Mouse (Mus musculus): ENCODE measurements at regions not wholly inside any gene's neighbourhood (a gene's known extent, or its start where the extent isn't known, plus 50 kb on each side); places are given as distances from the start of the nearest gene placed in this dataset.

DNA sequence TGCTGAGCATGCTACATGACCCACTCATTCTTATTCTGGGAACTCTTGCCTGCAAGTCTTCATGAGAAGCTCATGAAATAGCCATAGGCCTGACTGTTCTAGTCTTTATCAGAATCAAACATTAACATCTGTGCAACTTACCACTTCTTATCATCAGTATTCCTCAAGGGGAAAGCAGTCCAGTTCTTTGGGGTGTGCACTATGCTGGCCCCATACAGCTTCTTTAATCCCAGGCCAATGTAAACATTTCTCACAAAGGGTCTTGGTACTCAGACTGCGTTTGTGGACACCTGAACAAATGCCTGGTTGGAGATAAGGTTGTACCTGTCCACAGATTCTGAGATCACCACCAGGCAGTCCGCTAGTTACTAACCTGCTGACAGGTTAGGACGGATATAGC is 51.3 kb downstream of the 3110018I06Rik start:
- no peak for DNase-seq

DNA sequence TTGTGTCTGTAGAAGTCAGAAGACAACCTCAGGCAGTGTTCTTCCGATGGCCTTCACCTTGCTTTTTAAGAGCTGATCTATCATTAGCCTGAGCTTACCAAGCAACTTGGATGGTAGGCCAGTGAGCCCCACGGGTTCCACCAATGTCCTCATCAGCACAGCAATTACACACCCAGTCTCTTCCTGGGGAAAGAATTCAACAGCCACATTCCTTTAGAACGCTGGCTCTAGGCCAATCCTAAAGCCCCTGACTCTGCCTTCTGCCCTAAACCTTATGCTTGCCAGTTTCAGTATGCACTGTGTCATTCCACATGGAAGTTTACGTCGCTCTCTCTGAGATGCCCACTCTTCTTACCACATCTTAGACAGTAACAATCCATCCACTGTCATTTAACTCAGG is 52.8 kb downstream of the 3110018I06Rik start:
- no peak for DNase-seq

DNA sequence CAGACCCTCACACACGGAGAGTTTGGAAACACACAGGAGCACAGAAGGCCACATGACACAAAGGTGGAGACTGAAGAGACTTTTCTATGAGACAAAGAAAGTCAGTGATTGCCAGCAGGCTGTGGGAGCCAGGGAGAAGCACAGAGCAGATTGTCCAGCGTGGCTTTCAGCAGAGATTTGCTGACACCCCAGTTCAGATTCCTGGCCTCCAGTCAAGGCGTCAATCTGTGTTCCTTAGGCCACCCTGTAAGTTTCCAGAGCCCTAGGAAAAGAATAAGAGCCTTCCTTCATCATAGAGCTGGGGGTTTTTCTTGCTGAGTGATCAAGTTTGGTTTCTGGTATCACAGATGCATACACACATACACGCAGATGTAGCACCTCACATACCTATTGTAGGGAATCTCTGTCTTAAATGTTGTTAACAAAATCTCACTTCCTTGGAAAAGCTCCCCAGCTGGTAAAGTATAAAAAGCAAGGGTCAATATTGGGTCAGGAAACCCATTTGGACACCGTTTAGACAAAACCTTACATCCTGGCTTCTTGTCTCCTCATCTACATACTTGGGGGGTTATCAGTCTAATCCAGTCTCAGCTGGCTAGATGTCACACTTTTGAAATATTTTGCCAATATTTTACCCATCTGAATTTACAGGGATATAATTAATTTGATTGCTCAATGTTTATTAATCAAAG is 58.9 kb downstream of the 3110018I06Rik start:
- peak; percentile 8 for DNase-seq

DNA sequence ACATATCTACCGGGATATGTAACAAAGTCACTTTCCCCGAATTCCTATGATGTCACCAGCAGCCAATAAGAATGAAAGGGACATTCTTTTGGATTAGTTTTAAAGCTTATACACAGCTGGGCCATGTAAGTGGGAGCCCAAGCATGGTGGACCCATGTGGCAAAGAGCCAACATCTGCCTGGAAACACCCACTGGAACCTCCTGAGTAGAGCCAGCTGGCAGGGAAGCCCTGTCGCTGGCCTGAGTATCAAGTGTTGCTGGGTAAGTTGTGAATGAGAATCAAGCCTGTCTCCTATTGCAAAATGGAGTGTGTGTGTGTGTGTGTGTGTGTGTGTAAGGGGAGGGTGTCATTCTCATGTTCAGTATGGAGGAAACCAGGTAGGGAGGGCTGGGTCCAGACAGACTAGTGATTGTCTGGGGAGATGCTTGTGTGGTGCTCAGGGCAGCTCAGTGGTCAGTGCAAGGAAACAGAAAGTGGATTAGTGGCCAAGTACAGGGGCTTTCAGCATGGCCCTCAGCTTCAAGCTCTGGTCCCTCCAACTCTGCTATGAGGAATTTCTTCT is 59.5 kb downstream of the 3110018I06Rik start:
- DNase-seq = peak; percentile 55

DNA sequence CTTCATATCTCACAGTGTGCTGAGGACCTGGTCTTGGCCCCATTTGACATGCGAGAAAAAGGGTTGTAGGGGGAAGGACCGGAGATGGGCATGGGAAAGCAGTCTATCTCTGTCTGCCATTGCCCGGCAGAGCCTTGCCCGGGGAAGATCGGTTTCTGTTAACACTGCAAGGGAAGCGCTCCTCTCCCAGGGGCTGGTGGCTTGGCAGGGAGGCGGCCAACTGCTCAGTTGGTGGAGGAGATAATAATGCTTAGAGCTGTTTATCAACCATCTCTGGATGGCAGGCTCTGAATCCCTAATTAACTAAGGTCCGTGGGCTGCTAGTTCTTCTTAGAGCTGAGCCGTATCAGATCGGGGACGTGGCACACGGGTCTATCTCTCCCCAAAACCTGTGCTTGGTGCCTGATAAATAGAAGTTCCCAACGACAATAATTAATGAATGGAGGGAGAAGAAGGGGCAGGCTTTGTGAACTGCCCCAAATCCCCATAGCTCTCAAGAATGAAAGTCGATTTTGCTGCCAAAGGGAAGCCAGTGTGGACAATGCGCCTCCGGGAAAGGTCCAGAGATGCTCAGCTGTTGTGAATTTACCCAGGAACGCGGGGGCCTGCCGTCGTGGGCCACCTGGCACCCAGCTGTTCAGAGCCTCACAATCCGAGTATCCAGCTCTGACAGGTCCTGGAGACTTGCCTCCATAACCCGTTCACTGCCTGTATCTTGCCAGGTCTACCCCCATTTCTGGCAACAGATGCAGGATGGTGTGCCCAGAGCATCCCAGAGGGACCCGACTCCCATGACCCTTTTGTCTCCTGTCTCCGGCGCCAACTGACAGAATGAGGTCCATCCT is 61.2 kb downstream of the 3110018I06Rik start:
- DNase-seq = peak; percentile 25

DNA sequence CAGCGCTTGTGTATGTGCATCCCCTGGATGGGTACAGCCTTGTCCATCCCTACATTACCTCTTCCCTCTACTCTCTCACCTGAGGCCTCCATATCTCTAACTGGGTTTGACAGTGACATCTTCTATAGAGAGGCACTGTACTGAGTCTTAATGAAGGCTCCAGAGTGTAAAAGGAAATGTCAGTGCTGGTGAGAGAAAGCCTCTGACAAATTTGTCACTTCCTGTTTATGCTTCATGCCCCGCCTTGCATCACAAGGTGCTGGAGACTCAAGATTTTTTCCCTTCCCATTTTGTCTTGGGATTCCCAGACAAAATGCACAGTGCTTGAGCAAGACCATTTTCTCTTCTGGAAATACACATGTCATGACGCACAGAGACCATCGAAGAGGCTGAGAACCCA is 70.8 kb downstream of the 3110018I06Rik start:
- DNase-seq = no peak

DNA sequence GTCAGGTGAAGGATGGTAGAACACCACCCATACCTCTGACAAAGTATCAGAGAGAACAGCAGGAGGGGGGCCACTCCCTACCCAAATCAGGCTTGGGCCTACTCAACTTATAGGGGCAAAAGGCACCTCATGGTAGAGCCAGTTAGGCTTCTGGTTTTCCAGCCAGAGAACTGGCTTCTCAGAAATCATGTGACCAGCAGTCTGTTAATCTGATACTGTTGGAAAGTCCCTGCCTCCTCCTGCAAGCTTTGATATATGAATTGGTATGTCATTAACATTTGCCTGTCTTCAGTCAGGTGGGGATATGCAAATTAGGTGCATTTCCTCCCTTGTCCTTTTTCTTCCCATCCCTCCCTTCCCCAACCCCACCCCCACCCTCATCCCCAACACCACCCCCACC is 71.7 kb downstream of the 3110018I06Rik start:
- DNase-seq = no peak

DNA sequence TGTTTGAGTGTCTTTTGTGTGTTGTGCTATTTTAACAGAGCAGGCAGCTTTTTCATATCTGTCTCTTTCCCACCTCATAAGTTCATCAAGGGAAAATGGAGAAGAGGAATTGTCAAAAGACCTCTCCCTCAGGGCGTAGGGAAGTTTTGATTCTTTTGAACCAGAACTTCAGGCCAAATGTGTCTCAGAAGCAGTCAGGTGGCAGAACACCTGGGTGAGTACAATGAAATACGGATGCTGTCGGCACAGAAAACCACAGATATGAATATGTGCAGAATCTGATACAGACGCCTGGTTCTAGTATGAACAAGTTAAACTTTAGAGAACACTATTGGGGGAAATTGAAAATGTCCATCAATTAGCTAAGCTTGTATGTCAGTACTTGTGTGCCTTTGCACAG is 84.2 kb downstream of the 3110018I06Rik start:
- DNase-seq = no peak

DNA sequence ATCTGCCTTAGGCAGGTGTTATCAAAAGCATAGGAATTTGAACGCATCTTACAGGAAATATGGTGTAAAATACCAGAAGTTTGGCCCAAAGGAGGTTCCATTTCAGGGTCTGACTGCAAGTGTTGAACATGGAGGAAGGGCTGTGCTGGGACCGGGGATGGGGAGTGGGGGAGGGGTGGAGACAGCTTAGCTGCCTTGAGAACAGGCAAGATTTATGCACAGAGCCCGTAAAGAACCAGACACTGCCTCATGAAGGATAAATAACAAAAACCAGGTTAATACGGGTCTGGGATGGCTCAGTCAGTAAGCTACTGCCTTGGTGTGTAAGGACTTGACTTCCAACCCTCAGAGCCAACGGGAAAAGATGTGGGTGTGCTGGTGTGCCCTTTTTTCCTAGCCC is 91.1 kb downstream of the 3110018I06Rik start:
- DNase-seq = no peak

DNA sequence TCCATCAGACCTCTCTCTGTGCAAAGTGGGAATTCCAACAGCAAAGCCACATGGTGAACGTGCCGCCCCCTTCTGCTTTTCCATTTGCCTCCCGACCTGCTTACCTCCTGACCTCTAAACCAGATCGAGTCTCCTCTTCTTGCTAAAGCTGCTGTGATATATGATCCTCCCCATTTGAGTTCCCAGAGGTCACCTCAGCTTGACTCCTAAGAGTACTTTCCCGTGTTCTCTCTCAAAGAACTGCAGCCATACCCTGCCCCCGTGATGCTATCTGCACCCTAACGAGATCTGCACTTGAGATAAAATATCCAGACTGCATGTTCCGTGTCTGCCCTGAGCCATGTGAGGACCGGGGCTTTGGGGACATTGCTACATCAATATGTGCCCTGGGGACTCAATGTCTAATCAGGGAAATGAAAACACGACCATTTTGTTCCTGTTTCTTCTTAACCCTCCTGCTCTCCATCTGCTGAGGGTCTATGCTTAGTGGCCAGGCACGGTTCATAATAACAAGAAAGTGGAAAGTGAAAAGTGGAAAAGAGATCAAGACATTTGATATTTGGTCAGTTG is 94.8 kb downstream of the 3110018I06Rik start:
- DNase-seq = no peak

DNA sequence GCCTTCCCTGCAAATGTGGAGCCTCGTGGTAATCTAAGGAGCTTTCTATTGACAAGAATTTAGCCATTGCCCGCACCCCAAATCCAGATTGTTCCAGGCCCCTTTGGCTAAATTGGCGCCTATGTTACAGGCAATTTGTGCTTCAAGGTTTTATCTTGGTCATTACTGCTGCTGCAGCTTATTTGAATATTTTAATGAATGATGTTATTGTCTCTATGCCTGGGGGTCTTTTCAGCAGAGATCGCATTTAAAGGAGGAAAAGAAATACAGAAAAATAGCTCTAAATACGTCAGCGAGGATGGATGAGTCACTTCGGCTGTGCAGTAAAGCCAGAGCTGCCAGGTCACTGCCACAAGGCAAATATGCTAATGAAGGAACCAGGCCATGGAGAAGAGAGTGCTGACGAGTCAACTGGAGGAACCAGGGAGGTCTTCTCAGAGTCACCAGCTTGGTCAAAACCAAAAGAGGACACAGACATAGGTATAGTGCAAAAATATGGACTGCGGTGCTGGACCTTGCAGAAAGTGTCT is 97.3 kb downstream of the 3110018I06Rik start:
- no peak for DNase-seq

DNA sequence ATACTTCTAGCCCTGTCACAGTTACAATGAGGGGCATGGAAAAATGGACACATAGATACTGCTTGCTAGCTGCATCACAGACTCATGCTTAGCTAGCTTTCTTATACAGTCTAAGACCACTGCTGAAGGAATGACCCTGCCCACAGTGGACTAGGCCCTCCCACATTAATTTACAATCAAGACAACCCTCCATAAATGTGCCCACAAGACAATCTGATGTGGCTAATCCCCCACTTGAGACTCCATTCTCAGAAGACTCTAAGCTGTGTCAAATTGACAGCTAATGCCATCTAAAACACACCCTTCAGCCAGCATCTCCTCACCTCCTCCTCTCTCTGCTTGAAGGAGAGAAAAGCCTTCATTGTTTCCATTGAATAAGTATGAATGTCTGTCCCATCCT is 107.8 kb downstream of the 3110018I06Rik start:
- no peak for DNase-seq

DNA sequence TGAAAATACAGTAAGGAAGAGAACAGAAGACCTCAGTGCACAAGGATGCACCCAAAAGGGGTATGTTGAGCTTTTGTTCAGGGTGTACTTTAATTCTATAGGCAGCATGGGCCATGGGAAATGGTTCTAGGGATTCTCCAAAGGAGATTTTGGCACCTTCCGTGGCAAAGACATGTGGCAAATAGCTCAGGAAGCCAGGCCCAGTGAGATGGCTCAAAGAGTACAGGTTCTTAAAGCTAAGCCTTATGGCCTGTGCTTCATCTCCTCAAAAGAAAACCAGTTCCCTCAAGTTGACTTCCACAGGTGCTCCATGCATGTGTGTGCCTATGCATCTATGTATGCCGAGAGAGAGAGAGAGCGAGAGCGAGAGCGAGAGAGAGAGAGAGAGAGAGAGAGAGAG is 112.1 kb downstream of the 3110018I06Rik start:
- no peak for DNase-seq

DNA sequence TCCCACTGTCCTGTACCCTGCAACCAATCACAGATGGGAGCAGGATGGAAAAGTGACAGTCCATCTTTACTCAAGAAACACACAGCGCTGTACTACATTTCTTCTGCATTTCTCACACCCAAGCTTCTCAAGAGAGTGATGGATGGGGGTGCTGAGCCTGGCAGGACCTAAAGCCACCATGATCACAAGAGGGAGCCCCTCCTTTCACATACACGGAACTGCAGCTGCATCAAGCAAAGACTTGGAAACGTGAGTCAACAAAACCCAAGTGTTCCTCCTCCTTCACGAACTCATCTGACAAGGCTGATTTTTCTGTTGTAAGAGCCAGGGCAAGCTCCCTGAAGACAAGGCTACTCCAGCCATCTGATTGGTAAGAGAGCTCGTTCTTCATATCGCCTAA is 120.5 kb downstream of the 3110018I06Rik start:
- no peak for DNase-seq

DNA sequence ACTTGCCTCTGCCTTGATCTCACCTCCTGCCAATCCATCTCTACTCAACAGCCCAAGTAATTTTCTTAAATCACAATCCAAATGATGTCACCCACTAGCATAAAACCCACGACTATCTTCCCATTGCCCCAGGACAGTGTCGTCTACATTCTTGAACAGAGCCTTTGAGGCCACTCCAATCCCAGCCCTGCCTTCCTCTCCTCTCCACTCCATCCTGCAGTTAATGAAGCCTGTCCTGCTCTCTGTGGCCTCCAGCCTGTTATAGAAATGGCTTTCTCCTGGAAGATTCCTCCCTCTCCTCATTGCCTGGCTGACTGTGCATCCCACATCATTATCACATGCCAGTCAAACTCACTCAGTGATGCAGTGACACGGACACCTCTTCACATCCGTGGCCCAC is 121.6 kb downstream of the 3110018I06Rik start:
- no peak for DNase-seq

DNA sequence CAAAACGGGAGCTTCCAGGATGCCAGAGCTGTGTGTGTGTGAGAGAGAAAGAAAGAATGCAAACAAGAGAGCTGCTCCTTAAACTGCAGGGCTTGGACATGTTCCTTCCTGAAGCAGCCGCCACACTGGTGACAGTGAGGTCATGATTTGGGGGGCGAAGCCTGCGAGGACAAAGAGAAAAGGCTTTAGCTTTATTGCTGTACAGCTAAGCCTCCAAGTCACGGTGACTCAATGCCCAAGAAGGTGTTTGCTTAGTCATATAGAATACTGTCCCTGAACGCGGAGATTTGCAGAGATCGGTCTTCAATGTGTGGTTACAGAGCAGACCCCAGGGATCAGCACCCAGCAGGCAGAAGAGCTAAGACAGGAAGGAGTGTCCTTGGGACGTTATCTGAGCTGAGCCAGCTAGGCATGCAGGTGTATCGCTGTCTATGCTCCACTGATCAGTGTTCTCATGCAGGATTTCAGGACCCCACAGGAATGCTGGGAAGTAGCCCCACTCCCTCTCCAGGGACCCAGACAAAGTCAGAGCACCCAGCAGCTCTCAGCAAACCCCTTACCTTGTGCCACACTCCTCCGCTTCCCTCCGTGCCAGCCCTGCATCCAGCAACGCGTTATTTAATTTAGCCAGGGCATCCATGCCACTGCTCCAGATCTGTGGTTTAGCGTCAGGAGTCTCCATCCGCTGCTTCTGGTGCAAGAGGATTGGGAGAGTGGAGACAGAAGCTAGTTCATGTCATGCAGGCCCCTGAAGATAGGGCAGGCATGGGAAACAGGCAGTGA is 129.0 kb downstream of the 3110018I06Rik start:
- no peak for DNase-seq

DNA sequence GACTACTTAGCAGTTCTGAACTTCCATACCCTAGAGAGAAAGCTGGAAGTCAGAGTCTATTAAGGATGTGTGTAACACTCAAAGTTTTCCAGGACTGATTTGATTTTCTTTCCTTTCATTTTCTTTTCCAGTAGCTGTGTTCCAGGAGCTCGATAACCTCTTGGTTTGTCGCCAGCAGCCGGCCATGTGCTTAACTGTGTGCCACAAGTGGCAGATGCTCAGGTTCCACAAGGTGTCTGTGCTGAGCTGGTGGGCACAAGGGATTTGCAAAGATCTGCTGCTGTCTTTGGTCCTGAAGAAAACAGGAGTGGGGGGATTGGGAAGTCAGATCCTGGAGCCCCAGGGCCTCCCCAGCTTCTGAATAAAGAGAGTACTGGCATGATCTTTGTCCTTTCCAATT is 136.0 kb downstream of the 3110018I06Rik start:
- no peak for DNase-seq

DNA sequence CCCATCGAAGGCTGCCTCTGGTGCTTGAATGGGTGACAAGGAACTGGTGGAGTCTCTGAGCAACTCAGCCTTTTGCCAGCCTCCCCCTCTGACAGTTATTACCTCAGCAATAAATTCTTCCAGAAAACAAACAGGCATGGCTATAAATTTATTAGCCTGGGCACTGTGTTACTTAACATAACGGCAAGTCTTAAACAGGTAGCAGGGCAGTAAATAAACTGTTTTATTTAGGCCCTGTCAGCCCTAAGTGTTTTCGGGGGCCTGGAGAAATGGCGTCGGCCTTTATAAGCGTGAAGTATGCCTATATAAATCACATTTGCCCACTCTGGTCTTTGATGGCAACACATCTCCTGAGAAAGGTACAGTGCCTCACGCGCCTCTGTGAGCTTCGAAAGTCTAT is 159.6 kb downstream of the 3110018I06Rik start:
- no peak for DNase-seq

DNA sequence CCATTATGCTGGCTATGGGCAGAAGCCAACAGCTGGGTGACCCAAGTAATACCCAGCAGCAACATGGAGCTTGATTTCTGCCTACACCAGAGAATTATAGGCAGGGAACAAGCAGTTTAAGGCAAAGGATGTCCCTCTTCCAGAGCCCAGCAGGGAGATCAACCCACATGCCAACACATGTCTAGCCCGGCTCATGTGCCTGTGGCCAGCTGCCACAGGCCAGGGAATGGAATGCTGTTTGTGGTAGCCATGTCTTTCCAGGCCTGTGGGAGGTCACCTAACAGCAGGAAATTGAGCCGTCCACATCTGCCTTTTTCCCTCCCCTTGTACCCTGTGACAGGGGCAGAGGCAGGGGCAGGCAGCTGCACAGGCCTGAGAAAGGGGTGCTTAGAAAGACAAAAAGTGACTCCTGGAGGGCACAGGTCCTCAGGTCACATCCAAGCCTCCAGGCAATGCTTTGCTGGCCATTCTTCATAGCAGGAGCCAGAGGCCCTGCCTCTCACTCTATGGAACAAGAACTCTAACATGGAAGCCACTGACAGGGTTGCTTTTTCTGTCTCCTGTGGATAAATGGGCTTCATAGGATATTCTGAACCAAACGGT is 163.8 kb downstream of the 3110018I06Rik start:
- no peak for DNase-seq

DNA sequence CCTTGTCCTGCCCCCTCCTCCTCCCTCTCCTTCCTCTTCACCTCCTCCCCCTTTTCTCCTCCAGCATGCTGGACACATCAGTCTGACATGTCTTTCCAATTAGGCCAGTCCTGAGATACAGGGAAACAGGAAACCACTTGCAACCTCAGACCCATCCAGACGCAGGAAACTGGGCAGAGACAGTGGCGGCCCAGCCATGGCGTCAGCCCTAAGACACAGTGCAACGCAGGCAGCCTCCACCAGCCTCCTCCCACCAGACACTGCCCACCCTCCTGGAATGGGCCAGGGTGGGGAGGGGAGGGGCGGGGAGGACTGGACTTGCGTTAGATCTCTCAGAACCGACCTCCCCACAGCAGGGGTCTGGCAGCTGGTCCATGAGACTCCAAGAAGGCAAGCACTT is 164.7 kb downstream of the 3110018I06Rik start:
- DNase-seq = peak; percentile 12

DNA sequence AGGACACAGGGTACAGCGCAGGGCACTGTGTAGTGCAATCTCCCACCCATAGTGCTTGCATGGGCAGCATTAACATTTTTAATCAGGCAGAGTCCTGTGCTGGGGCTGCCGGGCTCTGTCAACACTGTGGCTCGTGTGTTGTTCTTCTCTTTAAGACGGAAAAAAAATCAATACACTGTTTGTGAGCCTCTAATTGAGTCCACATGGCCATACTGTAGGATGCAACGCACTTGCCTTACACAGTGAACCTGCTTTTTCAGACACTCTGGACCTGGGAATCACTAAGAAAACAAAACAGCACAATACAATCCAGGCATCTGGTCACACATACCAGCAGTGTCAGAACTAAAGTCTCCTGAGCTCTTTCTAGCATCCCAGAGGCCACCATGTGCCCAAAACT is 168.4 kb downstream of the 3110018I06Rik start:
- no peak for DNase-seq

DNA sequence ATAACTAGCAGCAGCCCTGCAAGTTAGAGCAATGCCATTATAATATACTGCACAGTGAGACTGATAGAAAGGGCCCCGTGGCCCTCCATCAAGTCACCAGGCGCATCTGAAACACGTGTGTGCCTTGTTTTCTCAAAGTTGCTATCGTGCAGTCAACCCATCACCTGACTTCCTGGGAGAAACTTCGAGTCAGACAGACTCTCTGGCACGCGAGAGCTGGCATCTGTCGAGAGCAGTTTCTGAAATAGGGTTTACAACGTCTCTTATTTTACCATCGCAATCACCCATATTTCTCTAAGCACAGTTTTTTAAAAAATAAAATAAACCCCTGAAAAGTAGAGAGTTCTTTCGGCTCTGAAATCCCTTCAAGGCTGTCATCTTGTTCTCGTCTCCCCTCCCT is 169.8 kb downstream of the 3110018I06Rik start:
- no peak for DNase-seq
